Mouse (Mus musculus): ENCODE measurements around the gene Fam178b.

DNA sequence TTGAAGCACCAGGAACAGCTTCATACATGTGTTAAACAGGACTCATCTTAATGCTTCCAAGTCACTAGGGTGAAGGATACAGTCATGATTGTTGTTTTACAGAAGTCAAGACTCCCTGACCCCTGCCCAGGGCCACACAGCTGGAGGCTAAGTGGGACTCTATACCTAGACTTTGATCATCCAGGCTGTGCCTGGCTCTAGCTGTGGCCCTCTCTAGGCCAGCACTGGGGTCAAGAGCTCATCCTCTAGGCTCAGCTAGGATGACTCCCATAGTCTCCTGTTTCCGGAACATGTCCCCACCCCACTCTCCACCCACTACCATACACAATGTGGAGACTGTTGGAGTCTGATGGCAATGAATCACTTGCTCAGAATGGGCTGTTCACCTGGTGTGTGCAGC is 50.1 kb downstream of the Fam178b start:
- TF ChIP-seq POLR2A (IDR thresholded peaks at IDR 0.05; ENCODE audit: insufficient read depth, low read length) = no peak
- no peak for TF ChIP-seq EP300 (IDR thresholded peaks at IDR 0.05; ENCODE audit: insufficient read depth, low read depth, low read length)
- TF ChIP-seq CTCF (IDR thresholded peaks at IDR 0.05; ENCODE audit: low read depth, low read length) = no peak
